Mouse (Mus musculus): ENCODE measurements around the gene Mllt10. TPM values are rescaled to one million over a fixed set of nuclear protein-coding genes. Genes with fewer than 3 reads are reported as not detected.

Mllt10 gene
- total and polyA plus RNA-seq, 2 experiments from 2014 or later, result 28.9 to 96.5 TPM

- H3K27ac ChIP-seq (ENCODE audit: low read depth, low read length), result no peak overlapping the region
- peaks cover 7% of the 10 kb centered on the region; the same call in 1 of the 2 replicates for H3K4me1 ChIP-seq (ENCODE audit: insufficient read depth, low read length)
- H3K36me3 ChIP-seq (ENCODE audit: insufficient read depth, low read length), result no peaks in the 10 kb centered on the region
- WGBS, result 61% methylated on average over 3 of the region's 3 CpGs
- ATAC-seq (ENCODE audit: low FRiP score) (no peak), DNase-seq (ENCODE audit: low spot score) (no peak)
- no peak for TF ChIP-seq CTCF (IDR thresholded peaks at IDR 0.05)
- no peaks in the 10 kb centered on the region for H3K9me3 ChIP-seq (ENCODE audit: low read length)
- no peak overlapping the region for H3K4me2 ChIP-seq (ENCODE audit: low read depth, low read length, poor library complexity, severe bottlenecking)
- no peak overlapping the region for H3K4me3 ChIP-seq (ENCODE audit: low read depth, low read length)
- no peak overlapping the region for H3K9ac ChIP-seq (replicated peaks; ENCODE audit: low read length, poor library complexity, severe bottlenecking)
- no peaks in the 10 kb centered on the region for H3K27me3 ChIP-seq (ENCODE audit: insufficient read depth, low read length)
Observed at GRCm38 (mm10) chr2:18038141-18038752, 16.8 kb upstream of the Mllt10 start.

- Histone ChIP-seq H3K9me3 (ENCODE audit: low read length) (no peaks in the 10 kb centered on the region), H3K4me3 (ENCODE audit: low read depth, low read length) (no peak overlapping the region), H3K4me2 (ENCODE audit: low read depth, low read length, poor library complexity, severe bottlenecking) (no peak overlapping the region; the same call in 1 of the 2 replicates), H3K27ac (ENCODE audit: low read depth, low read length) (no peak overlapping the region), H3K4me1 (ENCODE audit: insufficient read depth, low read length) (peaks cover 7% of the 10 kb centered on the region; the same call in 1 of the 2 replicates), H3K9ac (replicated peaks; ENCODE audit: low read length, poor library complexity, severe bottlenecking) (no peak overlapping the region), H3K36me3 (ENCODE audit: insufficient read depth, low read length) (no peaks in the 10 kb centered on the region), H3K27me3 (ENCODE audit: insufficient read depth, low read length) (no peaks in the 10 kb centered on the region)
- ATAC-seq (ENCODE audit: low FRiP score) (peak; percentile 21; the same call in 1 of the 2 replicates), DNase-seq (ENCODE audit: low spot score) (no peak)
- WGBS, result 51% methylated on average over 10 of the region's 10 CpGs
- no peak for TF ChIP-seq CTCF (IDR thresholded peaks at IDR 0.05)
Observed at GRCm38 (mm10) chr2:18038895-18039371, 16.1 kb upstream of the Mllt10 start.

GRCm38 (mm10) chr2:18039566-18040290 lies 15.3 kb upstream of the Mllt10 start:
- DNase-seq (ENCODE audit: low spot score), result no peak
- Histone ChIP-seq H3K4me1 (ENCODE audit: insufficient read depth, low read length) (peaks cover 10% of the 10 kb centered on the region; the same call in 1 of the 2 replicates), H3K9me3 (ENCODE audit: low read length) (no peaks in the 10 kb centered on the region), H3K27ac (ENCODE audit: low read depth, low read length) (peak overlapping the region; percentile 55; the same call in 1 of the 2 replicates), H3K27me3 (ENCODE audit: insufficient read depth, low read length) (no peaks in the 10 kb centered on the region), H3K4me2 (ENCODE audit: low read depth, low read length, poor library complexity, severe bottlenecking) (peak overlapping the region; percentile 45), H3K36me3 (ENCODE audit: insufficient read depth, low read length) (no peaks in the 10 kb centered on the region), H3K4me3 (ENCODE audit: low read depth, low read length) (peak overlapping the region; percentile 8; the same call in 1 of the 2 replicates), H3K9ac (replicated peaks; ENCODE audit: low read length, poor library complexity, severe bottlenecking) (peak overlapping the region; percentile 45; the same call in 1 of the 2 replicates)
- TF ChIP-seq CTCF (IDR thresholded peaks at IDR 0.05), result no peak
- 9% methylated on average over 46 of the region's 46 CpGs for WGBS
- 0 out of 2 replicates have a peak, but pooled peaks have one; percentile 52 for ATAC-seq (ENCODE audit: low FRiP score)

- Histone ChIP-seq H3K4me3 (ENCODE audit: low read depth, low read length) (no peak overlapping the region), H3K27me3 (ENCODE audit: insufficient read depth, low read length) (no peaks in the 10 kb centered on the region), H3K27ac (ENCODE audit: low read depth, low read length) (peak overlapping the region; percentile 55), H3K4me1 (ENCODE audit: insufficient read depth, low read length) (peaks cover 10% of the 10 kb centered on the region; the same call in 1 of the 2 replicates), H3K9ac (replicated peaks; ENCODE audit: low read length, poor library complexity, severe bottlenecking) (peak overlapping the region; percentile 40), H3K36me3 (ENCODE audit: insufficient read depth, low read length) (no peaks in the 10 kb centered on the region), H3K4me2 (ENCODE audit: low read depth, low read length, poor library complexity, severe bottlenecking) (peak overlapping the region; percentile 45), H3K9me3 (ENCODE audit: low read length) (no peaks in the 10 kb centered on the region)
- 19% methylated on average over 27 of the region's 27 CpGs for WGBS
- ATAC-seq (ENCODE audit: low FRiP score) (peak; percentile 35; the same call in 1 of the 2 replicates), DNase-seq (ENCODE audit: low spot score) (no peak)
- no peak for TF ChIP-seq CTCF (IDR thresholded peaks at IDR 0.05)
Observed at GRCm38 (mm10) chr2:18040347-18041160, 14.5 kb upstream of the Mllt10 start.

- H3K4me3 ChIP-seq (ENCODE audit: low read depth, low read length), result peak overlapping the region; percentile 7; the same call in 1 of the 2 replicates
- 8% methylated on average over 14 of the region's 14 CpGs for WGBS
- H3K4me1 ChIP-seq (ENCODE audit: insufficient read depth, low read length), result peaks cover 10% of the 10 kb centered on the region; the same call in 1 of the 2 replicates
- peak; percentile 45 for ATAC-seq (ENCODE audit: low FRiP score)
- H3K27ac ChIP-seq (ENCODE audit: low read depth, low read length), result peak overlapping the region; percentile 55
- DNase-seq (ENCODE audit: low spot score), result peak; percentile 63
- H3K4me2 ChIP-seq (ENCODE audit: low read depth, low read length, poor library complexity, severe bottlenecking), result peak overlapping the region; percentile 45
- no peaks in the 10 kb centered on the region for H3K27me3 ChIP-seq (ENCODE audit: insufficient read depth, low read length)
- H3K9ac ChIP-seq (replicated peaks; ENCODE audit: low read length, poor library complexity, severe bottlenecking), result peak overlapping the region; percentile 40
- TF ChIP-seq CTCF (IDR thresholded peaks at IDR 0.05), result no peak
- H3K36me3 ChIP-seq (ENCODE audit: insufficient read depth, low read length), result no peaks in the 10 kb centered on the region
- H3K9me3 ChIP-seq (ENCODE audit: low read length), result no peaks in the 10 kb centered on the region
Observed at GRCm38 (mm10) chr2:18041199-18041885, 13.7 kb upstream of the Mllt10 start.
